Mouse (Mus musculus): ENCODE measurements around the gene Dpt. TPM values are rescaled to one million over a fixed set of nuclear protein-coding genes. Genes with fewer than 3 reads are reported as not detected.

Dpt gene
- polyA plus RNA-seq, 1 experiment: 2.1 TPM

DNA sequence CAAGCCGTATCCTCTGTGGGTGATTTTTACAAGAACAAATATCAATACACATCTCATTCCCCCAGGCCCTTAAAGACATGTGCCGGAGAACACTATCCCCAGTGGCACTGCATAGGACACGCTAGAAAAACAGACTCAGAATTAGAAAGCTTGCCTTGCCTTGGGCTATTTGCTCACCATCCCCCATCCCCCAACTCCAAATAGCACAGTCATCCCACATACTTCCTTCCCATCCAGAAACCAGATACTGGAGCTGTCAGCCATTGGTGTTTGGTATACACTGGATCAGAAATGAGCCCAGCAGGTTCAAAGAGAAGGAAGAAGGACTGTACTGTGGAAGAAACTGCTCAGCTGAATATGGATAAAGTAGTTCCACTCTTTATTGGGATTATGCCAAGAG lies 25.4 kb downstream of the Dpt start:
- DNase-seq (ENCODE audit: low read depth): peak; percentile 41

DNA sequence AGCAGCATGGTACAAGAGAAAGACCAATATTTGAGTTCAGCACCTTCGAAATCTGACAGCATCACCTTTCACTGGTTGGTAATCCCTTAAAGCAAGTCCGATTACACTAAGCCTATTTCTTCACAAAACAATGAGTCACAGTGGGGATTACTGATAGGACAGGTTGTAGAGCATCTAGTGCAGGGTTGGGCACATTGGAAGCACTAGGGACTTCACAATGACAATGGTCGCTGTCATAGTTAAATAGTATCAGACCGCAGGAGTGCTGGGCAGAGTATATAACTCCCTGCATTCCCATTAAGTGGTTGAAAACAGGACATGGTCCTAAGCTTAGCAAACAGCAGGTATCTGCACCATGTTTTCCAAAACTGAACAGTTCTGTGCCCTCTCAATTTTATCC lies 25.8 kb downstream of the Dpt start:
- TF ChIP-seq CTCF (IDR thresholded peaks at IDR 0.05; ENCODE audit: borderline replicate concordance, extremely low read depth, insufficient read depth, insufficient read length) (no peak), POLR2A (IDR thresholded peaks at IDR 0.05; ENCODE audit: borderline replicate concordance, extremely low read depth, insufficient read depth, insufficient read length, poor library complexity, severe bottlenecking) (no peak)
- no peak for DNase-seq (ENCODE audit: low read depth)

More for the DNA sequence above, 25.4 kb downstream of the Dpt start:
- no peak for TF ChIP-seq CTCF (IDR thresholded peaks at IDR 0.05; ENCODE audit: borderline replicate concordance, extremely low read depth, insufficient read depth, insufficient read length)
- no peak for TF ChIP-seq POLR2A (IDR thresholded peaks at IDR 0.05; ENCODE audit: borderline replicate concordance, extremely low read depth, insufficient read depth, insufficient read length, poor library complexity, severe bottlenecking)

DNA sequence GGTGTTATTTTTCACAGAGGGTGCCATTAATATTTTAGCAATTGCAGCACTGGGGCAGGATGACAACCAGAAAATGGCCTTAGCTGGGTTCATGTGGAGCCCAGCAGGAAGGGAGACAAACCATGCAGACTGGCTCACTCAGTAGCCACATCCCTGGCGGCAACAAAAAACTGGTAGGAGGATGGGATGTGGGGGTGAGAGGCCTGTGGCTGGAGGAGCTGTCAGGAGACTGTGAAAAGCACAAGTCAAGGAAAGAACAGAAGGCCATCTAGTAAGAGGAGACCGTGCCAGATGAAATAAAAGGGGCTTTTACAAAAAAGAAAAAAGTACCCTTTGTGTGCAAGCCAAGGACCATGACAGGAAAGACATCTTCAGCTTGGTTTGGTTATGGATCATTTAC lies 28.5 kb downstream of the Dpt start:
- no peak for DNase-seq (ENCODE audit: low read depth)
- TF ChIP-seq CTCF (IDR thresholded peaks at IDR 0.05; ENCODE audit: borderline replicate concordance, extremely low read depth, insufficient read depth, insufficient read length) (no peak), POLR2A (IDR thresholded peaks at IDR 0.05; ENCODE audit: borderline replicate concordance, extremely low read depth, insufficient read depth, insufficient read length, poor library complexity, severe bottlenecking) (no peak)

DNA sequence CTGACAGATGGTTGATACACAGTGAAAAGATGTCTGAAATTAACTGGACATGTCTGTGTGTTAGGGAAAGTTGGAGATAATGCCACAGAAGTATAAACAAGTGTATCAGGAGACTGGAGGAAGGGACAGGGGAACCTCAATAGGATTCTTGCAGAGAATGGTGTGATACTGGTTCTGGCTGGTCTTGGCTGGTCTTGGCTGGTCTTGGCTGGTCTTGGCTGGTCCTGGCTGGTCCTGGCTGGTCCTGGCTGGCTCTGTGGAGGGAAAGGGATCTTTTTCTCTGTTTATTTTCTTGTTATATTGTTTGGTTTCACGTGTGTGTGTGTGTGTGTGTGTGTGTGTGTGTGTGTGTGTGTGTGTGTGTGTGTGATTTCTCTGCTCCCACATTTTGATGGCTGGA lies 33.4 kb downstream of the Dpt start:
- TF ChIP-seq POLR2A (IDR thresholded peaks at IDR 0.05; ENCODE audit: borderline replicate concordance, extremely low read depth, insufficient read depth, insufficient read length, poor library complexity, severe bottlenecking) (no peak), CTCF (IDR thresholded peaks at IDR 0.05; ENCODE audit: borderline replicate concordance, extremely low read depth, insufficient read depth, insufficient read length) (no peak)
- no peak for DNase-seq (ENCODE audit: low read depth)

DNA sequence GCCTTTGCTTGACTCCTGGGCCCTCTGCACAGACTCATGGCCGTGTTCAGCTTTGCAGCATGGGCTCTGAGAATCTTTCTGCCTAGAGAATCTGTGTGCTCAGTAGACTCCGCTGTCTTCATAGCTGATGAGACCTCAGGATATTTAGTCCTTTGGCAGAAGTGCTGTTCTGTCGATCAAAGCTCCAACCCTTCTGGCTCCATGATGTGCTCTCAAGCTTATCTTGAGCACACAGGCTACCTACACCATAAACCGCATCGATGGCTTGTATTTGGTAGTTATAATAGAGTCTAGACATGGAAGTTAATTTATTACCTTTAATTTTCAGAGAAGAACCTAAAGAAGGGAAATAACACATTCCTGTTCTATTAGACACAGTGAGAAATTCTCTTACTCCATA lies 36.0 kb downstream of the Dpt start:
- no peak for DNase-seq (ENCODE audit: low read depth)

DNA sequence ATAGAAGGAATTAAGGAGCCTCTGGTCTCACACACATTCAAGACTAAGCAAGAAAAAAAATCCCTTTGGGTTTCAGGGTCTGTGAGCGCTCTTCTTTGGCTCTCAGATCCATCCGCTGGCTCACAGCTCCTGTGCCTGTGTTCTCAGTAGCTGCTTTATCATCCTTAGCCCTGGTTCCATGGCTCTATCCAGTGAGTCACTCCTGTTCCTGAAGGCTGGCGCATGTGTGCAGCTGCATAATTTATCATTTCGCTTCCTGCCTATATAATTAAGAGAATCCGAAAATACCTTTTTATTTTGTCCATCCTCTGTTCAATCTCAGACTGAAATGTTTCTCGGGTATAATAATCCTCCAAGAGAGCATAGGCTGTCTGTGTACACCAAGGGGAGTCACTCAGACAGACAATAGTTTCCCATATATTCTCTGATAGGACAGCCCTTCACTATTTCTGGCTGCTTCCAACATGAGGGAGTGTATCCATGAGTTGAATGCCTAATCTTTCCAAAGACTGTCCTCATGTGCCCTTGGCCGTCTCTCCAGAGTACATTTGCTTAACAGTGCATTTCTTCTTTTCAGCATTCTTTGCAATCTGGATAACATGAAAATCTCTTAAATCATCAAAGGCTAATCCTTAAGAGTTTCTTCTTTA lies 52.3 kb downstream of the Dpt start:
- TF ChIP-seq CTCF (IDR thresholded peaks at IDR 0.05; ENCODE audit: borderline replicate concordance, extremely low read depth, insufficient read depth, insufficient read length) (no peak), POLR2A (IDR thresholded peaks at IDR 0.05; ENCODE audit: borderline replicate concordance, extremely low read depth, insufficient read depth, insufficient read length, poor library complexity, severe bottlenecking) (no peak)
- DNase-seq (ENCODE audit: low read depth): peak; percentile 21

More for the DNA sequence above, 36.0 kb downstream of the Dpt start:
- TF ChIP-seq CTCF (IDR thresholded peaks at IDR 0.05; ENCODE audit: borderline replicate concordance, extremely low read depth, insufficient read depth, insufficient read length) (no peak), POLR2A (IDR thresholded peaks at IDR 0.05; ENCODE audit: borderline replicate concordance, extremely low read depth, insufficient read depth, insufficient read length, poor library complexity, severe bottlenecking) (no peak)

DNA sequence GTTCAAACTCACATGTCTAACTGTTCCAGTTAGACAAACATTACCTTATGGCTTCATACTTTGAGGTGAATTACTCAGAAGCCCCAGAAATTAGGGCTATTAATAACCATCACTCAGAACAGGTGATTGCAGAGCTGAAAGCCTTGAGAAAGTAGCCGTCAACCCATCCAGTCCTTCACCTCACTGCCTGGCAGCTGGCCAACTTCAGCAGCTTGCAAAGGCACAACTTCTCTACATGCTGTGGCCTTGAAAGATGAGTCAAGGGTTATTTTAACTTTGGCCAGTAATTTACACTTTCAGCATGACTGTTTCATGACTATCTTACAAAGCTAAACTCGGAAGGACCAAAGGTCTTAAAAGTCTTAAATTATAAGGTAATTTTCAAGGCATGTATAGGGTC lies 59.3 kb downstream of the Dpt start:
- DNase-seq (ENCODE audit: low read depth): peak; percentile 12

DNA sequence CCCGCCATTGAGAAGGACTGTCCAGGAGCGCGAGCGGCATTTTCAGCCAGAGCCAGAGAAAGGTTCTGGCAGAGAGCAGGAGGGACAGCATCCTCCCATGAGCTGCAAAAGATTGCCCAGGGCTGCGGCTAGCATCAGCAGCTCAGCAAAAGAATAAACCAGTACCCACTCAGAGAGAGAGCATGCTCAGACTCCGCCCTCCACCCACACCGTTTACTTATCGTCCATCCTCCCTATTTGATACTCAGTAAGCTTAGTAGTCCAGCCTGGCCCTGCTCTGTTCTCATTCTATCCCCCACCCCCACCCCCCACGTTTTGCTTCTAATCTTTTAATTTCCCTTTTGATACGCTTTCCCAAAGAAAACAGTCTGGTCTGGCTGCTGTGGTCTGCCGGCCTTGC lies 63.5 kb downstream of the Dpt start:
- TF ChIP-seq CTCF (IDR thresholded peaks at IDR 0.05; ENCODE audit: borderline replicate concordance, extremely low read depth, insufficient read depth, insufficient read length) (no peak), POLR2A (IDR thresholded peaks at IDR 0.05; ENCODE audit: borderline replicate concordance, extremely low read depth, insufficient read depth, insufficient read length, poor library complexity, severe bottlenecking) (no peak)
- peak; percentile 22 for DNase-seq (ENCODE audit: low read depth)

DNA sequence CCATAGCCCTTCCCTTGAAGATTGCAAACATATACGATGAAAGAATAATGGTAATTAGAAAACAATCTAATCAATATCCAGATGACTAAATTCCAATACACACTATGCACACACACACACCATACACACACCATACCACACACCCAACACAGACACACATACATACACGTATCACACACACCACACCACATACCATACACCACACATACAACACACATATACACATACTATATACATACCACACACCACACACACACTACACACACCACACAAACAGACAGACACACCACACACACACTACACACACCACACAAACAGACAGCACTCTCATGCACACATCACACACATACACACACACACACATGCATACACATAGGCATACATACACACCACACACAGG lies 64.3 kb downstream of the Dpt start:
- TF ChIP-seq POLR2A (IDR thresholded peaks at IDR 0.05; ENCODE audit: borderline replicate concordance, extremely low read depth, insufficient read depth, insufficient read length, poor library complexity, severe bottlenecking): no peak
- TF ChIP-seq CTCF (IDR thresholded peaks at IDR 0.05; ENCODE audit: borderline replicate concordance, extremely low read depth, insufficient read depth, insufficient read length): no peak
- DNase-seq (ENCODE audit: low read depth): no peak

DNA sequence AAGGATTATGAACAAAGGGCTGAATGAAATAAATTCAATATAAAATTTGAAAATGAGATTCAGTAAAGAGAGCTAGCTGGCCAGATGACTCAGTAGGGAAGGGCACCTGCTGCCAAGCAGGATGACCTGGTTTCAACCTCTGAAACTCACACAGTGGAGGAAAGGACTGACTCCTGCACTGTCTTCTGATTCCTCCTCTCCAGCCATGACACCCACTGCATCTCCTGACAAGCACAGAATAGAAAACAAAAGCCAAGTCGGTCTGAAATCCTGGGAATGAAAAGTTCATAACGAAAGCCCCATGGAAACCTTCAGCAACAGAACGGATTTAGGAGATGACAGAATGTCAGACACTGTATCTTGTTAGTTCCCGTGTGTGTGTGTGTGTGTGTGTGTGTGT lies 65.1 kb downstream of the Dpt start:
- no peak for DNase-seq (ENCODE audit: low read depth)

DNA sequence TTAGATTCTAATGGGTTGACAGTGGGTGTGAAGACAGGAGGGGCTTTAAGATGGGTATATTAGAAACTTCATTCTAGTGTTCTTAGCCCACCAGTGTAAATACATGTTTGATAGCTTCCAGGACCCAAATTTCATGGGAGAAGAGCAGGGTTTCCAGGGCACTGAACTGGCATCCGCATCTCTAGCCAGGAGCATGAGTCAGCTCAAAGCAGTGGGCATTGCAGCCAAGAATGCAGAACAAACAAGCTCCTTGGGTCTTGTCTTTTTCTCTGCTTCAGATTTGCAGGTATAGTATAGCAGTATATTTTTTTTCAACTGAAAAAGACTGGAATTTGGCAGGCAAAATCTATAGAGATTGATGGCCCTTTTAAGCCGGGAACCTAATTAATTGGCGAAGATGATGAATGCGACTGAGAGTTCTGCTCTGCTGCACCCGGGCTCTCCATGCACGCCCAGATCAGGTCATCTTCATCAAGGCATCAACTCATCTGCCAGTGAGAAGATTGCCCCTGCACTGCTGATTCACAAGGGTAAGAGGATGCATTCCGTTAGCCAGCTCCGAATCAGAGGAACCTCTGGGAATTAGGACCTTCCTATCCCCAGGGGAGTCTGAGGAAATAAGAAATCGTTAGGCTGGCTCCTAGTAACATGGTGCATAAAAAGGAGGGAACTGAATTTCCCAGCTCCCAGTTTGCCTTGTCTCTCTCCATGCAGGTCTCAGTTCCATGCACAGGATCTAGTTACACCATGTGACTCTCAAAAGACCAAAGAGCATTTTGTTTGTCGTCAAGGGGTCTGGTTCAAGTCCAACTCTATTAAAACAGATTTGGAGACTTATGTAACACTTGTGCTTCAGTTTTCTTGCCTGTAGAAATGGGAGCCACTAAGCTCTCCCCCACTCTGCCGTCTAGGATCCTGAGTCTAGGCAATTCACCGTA lies 66.8 kb downstream of the Dpt start:
- TF ChIP-seq CTCF (IDR thresholded peaks at IDR 0.05; ENCODE audit: borderline replicate concordance, extremely low read depth, insufficient read depth, insufficient read length): no peak
- DNase-seq (ENCODE audit: low read depth): peak; percentile 63

More for the DNA sequence above, 65.1 kb downstream of the Dpt start:
- no peak for TF ChIP-seq CTCF (IDR thresholded peaks at IDR 0.05; ENCODE audit: borderline replicate concordance, extremely low read depth, insufficient read depth, insufficient read length)
- no peak for TF ChIP-seq POLR2A (IDR thresholded peaks at IDR 0.05; ENCODE audit: borderline replicate concordance, extremely low read depth, insufficient read depth, insufficient read length, poor library complexity, severe bottlenecking)

DNA sequence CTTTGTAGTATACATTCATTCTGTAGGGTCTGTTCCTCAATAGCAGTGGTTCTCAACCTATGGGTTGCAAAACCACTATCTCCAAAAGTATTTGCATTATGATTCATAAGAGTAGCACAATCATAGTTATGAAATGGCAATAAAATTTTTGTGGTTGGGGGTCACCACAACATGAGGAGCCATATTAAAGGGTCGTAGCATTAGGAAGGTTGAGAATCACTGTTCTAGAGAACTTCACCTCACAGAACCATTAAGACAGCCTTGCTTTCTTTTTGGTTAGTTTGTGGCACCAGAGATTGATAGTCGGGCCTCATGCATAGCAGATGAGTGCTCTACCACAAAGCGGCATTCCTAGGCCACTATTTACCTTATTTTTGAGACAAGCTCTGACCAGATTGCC lies 68.2 kb downstream of the Dpt start:
- DNase-seq (ENCODE audit: low read depth): no peak
- TF ChIP-seq POLR2A (IDR thresholded peaks at IDR 0.05; ENCODE audit: borderline replicate concordance, extremely low read depth, insufficient read depth, insufficient read length, poor library complexity, severe bottlenecking) (no peak), CTCF (IDR thresholded peaks at IDR 0.05; ENCODE audit: borderline replicate concordance, extremely low read depth, insufficient read depth, insufficient read length) (no peak)

Data from brain, embryonic 14.5 days (tissue).